25 mouse cellular contexts compared by ENCODE assay signal in the genomic region with DNA sequence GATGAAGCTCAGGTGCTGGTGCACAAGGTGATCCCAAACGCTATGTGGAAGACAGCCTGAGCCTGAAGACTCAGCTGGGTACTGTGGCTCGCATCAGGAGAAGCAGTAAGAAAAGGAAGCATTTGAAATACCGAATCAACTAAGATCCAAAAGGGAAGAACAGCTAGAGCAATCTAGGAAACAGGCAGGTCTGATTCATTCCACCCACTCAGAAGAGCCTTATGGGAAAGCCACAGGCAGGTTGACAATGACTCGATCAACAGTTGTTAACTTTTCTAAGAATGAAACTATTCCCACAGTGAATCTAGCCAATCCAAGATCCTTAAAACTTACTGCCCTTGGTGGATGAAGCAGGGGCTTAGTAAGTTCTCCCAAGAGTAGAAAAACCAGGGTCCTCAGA.
A peak's percentile ranks its signal among the peaks of the same experiment; 100 is the strongest.
DNase-seq lines count a peak whose midpoint lies in the region; ATAC-seq and TF ChIP-seq lines count a peak whose summit lies in the region.
"Had no signal": no experiment of that assay in that cellular context is flagged by ENCODE, and none has a peak within 500 bp of the region (broad histone marks: within the 10 kb centered on the region; RNA-seq: fewer than 3 reads in every experiment).

No protein-coding gene starts in this region.

- no peaks in the 10 kb centered on the region for H3K36me3 ChIP-seq in forebrain, embryonic 12.5 days (replicated peaks)
- no peaks in the 10 kb centered on the region for H3K36me3 ChIP-seq in forebrain, embryonic 11.5 days (ENCODE audit: control insufficient read depth, insufficient read depth, low read length)
- H3K36me3 ChIP-seq: G1E; heart, embryonic 12.5 days; hindbrain, embryonic 13.5 days; limb, embryonic 13.5 days; liver, embryonic 13.5 days; midbrain, embryonic 15.5 days had no signal

- no peak overlapping the region for H3K9ac ChIP-seq in forebrain, embryonic 12.5 days
- no peak overlapping the region for H3K9ac ChIP-seq in forebrain, embryonic 11.5 days (ENCODE audit: low read length)
- H3K9ac ChIP-seq: heart, embryonic 12.5 days; hindbrain, embryonic 13.5 days; limb, embryonic 13.5 days; liver, embryonic 13.5 days; midbrain, embryonic 15.5 days had no signal

- 78% methylated on average over 4 of the region's 4 CpGs for WGBS in forebrain, embryonic 12.5 days
- WGBS in forebrain, embryonic 11.5 days, result 73% methylated on average over 4 of the region's 4 CpGs

- peaks cover 48% of the 10 kb centered on the region for H3K4me1 ChIP-seq in forebrain, embryonic 12.5 days
- H3K4me1 ChIP-seq in forebrain, embryonic 11.5 days (replicated peaks; ENCODE audit: control insufficient read depth, insufficient read depth, low read length), result peaks cover 17% of the 10 kb centered on the region

- intact Hi-C loops in left cerebral cortex, adult 2 months (cut with DNase I), result no loop called here
- intact Hi-C loops in left cerebral cortex, postnatal 4 days (cut with DNase I), result no loop called here

- ATAC-seq in forebrain, embryonic 12.5 days (ENCODE audit: low FRiP score), result no peak
- no peak for ATAC-seq in forebrain, embryonic 11.5 days (replicated peaks; ENCODE audit: low FRiP score)
- ATAC-seq: midbrain, embryonic 15.5 days had no signal

- H3K4me2 ChIP-seq in forebrain, embryonic 12.5 days, result no peak overlapping the region
- H3K4me2 ChIP-seq in forebrain, embryonic 11.5 days (ENCODE audit: low read depth, low read length, severe bottlenecking), result no peak overlapping the region
- H3K4me2 ChIP-seq: heart, embryonic 12.5 days; hindbrain, embryonic 13.5 days; limb, embryonic 13.5 days; liver, embryonic 13.5 days; midbrain, embryonic 15.5 days had no signal

- 0 out of 2 replicates have a peak, but pooled peaks cover 6% of the 10 kb centered on the region for H3K27me3 ChIP-seq in forebrain, embryonic 12.5 days
- H3K27me3 ChIP-seq in forebrain, embryonic 11.5 days (ENCODE audit: control insufficient read depth, insufficient read depth, low read length), result no peaks in the 10 kb centered on the region
- H3K27me3 ChIP-seq: heart, embryonic 12.5 days; hindbrain, embryonic 13.5 days; limb, embryonic 13.5 days; liver, embryonic 13.5 days; midbrain, embryonic 15.5 days had no signal

- TF ChIP-seq CTCF in left cerebral cortex, adult 2 months (IDR thresholded peaks at IDR 0.05), result no peak

- peak overlapping the region; percentile 56; the same call in 1 of the 2 replicates for H3K27ac ChIP-seq in forebrain, embryonic 12.5 days
- H3K27ac ChIP-seq in forebrain, embryonic 11.5 days (ENCODE audit: low read depth, low read length), result no peak overlapping the region; the same call in 1 of the 2 replicates
- no peak overlapping the region for H3K27ac ChIP-seq in left cerebral cortex, adult 2 months
- H3K27ac ChIP-seq: hindbrain, embryonic 13.5 days; kidney, postnatal 0 days; limb, embryonic 13.5 days; liver, embryonic 13.5 days; midbrain, embryonic 15.5 days had no signal

- H3K4me3 ChIP-seq in forebrain, embryonic 12.5 days (replicated peaks), result no peak overlapping the region
- H3K4me3 ChIP-seq in forebrain, embryonic 11.5 days (ENCODE audit: low read depth, low read length), result no peak overlapping the region
- H3K4me3 ChIP-seq in left cerebral cortex, adult 2 months, result no peak overlapping the region
- H3K4me3 ChIP-seq: heart, embryonic 12.5 days; hindbrain, embryonic 13.5 days; limb, embryonic 13.5 days; liver, embryonic 13.5 days; midbrain, embryonic 15.5 days had no signal

- no peaks in the 10 kb centered on the region for H3K9me3 ChIP-seq in forebrain, embryonic 12.5 days
- H3K9me3 ChIP-seq in forebrain, embryonic 11.5 days (ENCODE audit: control insufficient read depth, low read length), result no peaks in the 10 kb centered on the region
- H3K9me3 ChIP-seq: G1E; heart, embryonic 12.5 days; hindbrain, embryonic 13.5 days; limb, embryonic 13.5 days; liver, embryonic 13.5 days; midbrain, embryonic 15.5 days had no signal

- no peak for DNase-seq in forebrain, embryonic 11.5 days (ENCODE audit: low spot score)
- DNase-seq in left cerebral cortex, adult 2 months (ENCODE audit: extremely low spot score in 1 of 2, low spot score in 2 of 2), result peak; percentile 13 to 14
- no peak for DNase-seq in left cerebral cortex, postnatal 4 days
- DNase-seq in right cerebral cortex, postnatal 25 days, result peak; percentile 10
- no peak for DNase-seq in right cerebral cortex, postnatal 4 days
- DNase-seq in lung, postnatal 10 days, result no peak
- DNase-seq: adrenal gland, adult 8-10 months; cerebellum, adult 9-10 months; cerebellum, postnatal 36 days; gastrocnemius, postnatal 25 days; heart, adult 18-20 months; heart, postnatal 4 days; kidney, adult 8-10 months; kidney, postnatal 4 days; liver, embryonic 13.5 days; lung, adult 18-20 months; lung, postnatal 14 days; thymus, postnatal 4 days had no signal

Comparison
In these comparisons a context has a peak if more than half of its experiments do, and no peak if none do; other contexts are left out.
1. DNase-seq: peak in left cerebral cortex, adult 2 months (2 of 2) and right cerebral cortex, postnatal 25 days (single experiment); none in forebrain, embryonic 11.5 days (single experiment), left cerebral cortex, postnatal 4 days (single experiment), right cerebral cortex, postnatal 4 days (single experiment) and lung, postnatal 10 days (single experiment).